Mouse (Mus musculus) left cerebral cortex, adult 9 months (tissue): Measurements from ENCODE around the gene Rab3ip.

Source experiments
- DNase-seq, 2 experiments: peaks; one replicate each; pipeline ENCODE4 v3.0.0; 2022; ENCODE audit warnings: low spot score in 2 of 2

Gene Rab3ip

DNA sequence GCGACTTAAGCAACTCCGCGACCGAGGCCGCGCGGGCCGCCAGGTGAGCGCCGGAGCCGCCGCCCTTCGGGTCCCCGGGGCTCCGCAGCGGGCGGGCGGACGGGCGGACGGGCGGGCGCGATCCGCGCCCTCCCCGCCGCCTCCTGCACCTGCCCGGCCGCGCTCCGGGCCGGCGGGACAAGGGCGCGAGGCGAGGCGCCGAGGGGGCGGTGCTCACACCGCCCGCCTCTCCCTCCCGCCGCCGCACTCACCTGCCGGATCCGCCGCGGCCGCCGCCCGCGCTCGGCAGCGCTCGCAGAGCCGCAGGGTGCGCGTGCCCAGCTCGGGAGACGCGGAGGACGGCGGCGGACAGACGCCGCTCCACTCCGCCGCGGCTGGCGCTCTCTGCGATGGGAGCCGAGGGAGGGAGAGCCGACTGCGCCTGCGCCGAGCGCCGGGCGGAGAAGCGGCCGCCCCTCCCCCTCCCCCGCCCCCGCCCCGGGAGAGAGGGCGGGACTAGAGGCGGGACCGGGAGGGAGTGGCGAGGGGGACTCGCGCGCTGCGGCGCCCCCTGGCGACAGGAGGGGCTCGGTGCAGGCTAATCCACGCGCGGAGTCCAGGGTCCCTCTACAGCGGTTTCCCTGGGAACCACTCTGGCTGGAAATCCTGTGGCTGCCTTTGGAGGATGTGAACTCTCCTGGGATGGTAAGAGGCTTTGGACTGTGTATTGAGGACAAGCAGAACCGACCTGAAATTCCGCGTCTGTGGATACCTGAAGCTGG, at the start of gene Rab3ip:
TSS of gene Rab3ip (minus strand) at position 761 of the 761 bp plus-strand sequence.
- peak; percentile 73 to 90 for DNase-seq

DNA sequence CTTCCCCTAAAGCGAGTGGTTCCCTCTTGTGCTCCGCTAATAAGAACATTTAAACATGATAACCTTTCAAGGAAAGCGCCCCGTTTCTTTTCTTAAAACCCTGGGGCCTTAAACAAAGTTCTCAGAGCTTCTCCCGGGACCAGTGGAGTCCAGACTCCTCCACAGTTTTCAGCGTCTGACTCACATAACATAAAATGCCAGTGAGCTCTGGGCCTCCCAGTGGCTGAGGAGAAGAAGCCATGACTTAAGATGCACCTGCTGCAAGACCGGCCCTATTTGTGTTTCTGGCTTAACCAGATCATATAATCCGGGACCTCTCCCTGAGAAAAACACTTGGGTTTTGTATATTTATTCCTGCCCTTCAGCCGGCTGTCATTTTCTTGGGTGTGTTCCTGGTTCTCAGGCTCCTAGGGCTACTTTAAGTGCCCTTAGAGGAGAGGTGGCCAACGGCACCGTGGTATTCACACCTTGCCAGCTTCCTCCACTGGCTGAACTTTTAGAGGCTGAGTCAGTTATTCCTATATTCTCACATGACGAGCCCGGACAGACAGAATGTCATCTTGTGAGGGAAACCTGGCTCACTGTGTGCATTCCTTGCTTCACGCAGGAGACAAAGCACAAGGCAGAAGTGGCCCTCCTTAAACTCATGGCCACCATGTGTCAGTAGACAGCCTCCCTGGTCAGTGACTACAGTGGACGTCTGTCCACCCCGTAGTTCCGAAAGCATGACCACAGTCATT, 48.3 kb upstream of the Rab3ip start:
- DNase-seq = no peak

DNA sequence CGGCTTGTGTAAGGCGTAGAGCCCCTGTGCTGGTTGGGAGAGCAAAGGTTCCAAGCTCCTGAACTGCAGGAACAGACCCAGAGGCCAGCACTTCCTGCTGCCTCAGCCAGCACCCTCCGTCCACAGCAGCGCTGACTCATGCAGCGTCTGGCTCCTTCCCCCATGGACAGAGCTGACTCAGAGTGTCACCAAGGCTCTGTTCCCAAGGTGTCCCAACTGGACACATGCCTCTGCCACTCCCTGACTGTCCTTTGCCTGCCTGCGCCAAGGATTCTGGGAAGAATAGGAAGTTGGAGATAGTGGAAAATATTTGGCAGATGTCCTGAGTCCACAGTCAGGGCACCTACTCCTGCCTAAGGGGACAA, 45.6 kb upstream of the Rab3ip start:
- DNase-seq = no peak

DNA sequence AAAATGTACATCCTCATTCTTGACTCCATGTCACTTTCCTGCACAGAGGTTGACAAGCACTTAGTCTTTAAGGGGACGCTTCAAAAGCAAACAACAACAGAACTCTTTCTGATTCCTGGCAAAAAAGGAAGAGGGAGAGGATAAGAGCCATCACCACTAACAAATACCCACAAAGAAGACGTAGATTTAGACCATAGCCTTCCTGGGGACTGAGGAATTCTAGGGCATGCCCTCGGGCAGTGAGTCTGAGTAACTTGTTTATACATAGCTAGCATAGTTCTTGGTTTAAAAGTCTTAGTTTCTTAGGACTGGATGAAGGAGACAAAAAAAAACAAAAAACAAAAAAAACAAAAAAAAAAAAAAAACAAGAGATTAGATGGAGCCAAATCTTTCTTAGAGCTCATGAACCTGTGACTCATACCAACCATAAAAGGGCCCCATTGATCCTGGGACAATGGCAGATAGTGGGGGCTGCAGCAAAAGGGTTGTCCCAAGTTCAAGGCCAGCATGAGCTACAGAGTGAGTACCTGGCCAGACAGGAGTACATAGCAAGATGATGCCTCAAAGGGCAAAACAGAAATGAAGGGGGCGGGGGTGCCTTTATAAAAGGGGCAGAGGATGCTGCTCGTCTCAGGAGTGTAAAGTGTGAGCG, 45.1 kb upstream of the Rab3ip start:
- no peak for DNase-seq

DNA sequence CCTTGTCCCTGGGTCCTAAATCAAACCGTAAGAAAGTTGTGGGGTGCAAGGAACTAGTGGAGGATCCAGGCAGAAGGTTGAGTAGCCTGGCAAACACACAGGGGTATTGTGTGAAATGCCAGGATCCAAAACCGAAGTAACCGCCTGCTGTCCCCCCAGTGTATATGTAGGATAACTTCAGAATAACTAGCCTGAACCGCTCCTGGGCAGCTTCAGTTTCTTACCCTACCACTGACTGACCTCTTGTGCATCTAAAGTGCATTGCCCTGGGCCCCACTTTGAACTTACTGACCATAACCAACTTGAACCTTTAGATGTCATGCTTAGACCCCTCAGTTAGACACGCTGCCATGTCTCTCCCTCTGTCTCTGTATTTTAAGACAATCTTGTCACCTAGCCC, 44.6 kb upstream of the Rab3ip start:
- DNase-seq = no peak

DNA sequence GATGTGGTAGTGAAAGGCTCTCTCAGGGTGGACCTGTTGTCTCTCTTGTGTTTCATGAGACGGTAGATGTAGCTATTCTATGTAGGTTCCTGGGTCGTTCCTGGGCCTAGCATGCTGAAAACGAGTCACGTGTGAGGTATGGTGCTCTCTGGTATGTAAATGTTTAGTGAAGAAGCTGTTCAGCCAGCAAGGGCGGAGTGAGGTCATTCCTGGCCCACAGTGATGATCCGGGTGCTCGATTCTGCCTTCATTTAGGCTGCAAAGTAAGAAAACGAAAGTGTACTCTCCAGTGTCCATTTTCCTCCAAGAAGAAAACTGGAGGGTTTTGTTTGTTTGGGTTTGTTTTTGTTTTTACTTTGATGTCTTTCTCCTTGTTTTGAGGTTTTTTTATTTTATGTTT, 43.4 kb upstream of the Rab3ip start:
- DNase-seq = no peak

DNA sequence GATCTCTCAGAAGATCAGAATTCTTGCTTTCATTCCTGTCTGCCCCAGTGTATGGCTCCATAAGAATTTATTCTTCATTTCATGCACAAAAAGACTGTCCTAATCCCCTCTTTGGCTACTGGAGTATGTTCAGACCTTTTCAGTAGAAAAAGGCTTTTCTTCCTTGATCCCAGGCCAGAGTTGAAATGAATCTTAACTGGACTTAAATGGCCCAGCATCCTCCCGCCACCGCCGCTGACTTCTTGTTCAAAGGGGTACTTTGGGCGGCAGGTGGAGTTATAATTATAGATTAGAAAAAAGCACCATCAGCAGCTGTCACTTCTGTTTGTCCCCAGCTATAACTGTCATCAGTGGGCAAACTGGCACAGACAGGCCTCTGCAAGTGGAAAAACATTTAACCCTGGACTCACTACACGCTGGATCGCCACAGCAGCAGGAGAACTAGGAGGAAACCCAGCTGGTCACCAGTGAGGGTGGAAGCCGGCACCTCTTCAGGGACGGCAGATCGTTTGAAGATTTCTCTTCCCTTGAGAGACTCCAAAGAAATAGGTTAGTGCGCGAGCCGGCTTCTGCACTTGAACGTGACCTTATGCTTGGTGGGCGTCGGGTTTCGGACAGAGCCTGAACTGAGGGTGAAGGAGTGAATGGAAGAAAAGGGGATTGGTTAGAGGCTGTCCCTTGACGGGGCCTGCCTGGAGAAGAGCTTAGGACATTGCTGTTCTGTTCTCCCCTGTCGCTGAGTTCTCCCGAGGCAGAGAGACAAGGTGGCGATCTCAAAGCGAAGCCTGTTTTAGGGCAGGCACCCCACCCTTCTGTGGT, 35.9 kb upstream of the Rab3ip start, which contains the start of gene Best3:
TSS of gene Best3 (plus strand) at position 51 of the 819 bp plus-strand sequence.
- no peak for DNase-seq

DNA sequence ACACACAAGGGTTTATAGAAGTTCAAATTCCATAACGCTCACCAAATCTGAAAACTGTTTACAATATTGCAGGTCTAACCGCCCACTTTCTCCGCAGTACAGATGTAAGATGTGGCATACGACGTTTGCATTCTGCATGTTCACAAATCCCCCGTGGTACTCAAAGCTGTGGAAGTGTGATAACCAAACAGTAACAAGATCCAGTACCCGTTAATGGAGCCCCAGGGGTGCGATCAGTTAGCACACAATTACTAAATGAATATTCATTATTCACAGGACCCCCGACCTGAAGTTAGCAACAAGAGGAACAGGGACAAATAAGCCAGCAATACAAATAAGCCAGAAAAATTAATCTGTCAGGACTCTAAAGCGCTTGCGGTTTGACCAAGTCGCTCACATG, 34.3 kb upstream of the Rab3ip start:
- no peak for DNase-seq

DNA sequence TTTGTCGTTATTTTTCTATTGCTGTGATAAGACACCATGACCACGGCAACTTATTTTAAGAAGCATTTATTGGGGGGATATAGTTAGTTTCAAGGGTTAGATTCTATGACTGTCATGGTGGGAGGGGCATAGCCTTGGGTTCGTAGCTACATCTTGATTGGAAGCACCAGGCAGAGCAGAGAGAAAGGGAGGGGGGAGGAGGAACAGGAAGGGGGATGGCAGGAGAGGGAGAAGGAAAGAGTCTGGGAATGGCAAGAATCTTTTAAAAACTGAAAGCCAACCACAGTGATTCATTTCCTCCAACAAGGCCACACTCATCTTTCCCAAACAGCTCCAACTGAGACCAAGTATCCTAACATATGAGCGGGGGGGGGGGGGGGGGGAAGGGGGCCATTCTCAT, 32.0 kb upstream of the Rab3ip start:
- DNase-seq = no peak

DNA sequence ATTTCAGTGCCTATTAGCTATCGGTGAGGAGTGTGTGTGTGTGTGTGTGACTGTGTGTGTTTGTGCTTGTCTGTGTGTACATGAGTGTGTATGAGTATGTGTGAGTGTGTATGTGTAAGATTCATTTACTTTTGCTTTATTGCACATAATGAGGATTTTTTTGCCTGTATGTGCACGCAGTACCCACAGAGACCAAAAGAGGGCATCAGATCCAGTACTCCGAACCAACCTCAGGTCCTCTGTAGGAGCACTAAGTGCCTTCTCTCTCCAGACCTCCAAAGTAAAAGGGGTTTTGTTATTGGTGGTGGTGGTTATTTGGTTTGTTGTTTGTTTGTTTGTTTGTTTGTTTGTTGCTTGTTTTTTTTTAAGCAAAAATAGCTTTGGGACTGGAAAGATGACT, 30.3 kb upstream of the Rab3ip start:
- DNase-seq = no peak

DNA sequence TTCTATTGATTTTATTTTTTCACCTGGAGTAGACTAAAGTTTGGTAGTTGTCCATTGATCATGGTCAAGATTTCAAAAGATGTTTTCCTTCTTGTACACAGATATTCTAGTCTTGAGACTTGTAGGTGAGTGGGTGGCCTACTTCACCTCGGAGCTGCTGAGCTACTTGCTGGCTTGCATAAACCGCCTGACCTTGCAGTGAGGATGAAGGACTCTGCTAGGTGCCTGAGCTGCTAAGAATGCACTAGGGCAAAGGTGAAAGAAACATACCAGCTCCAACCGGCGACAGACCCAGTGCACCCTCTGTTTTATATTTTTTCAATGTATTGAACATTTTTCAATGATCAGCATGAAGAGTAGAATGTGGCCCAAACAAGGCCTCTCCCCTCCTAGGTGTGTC, 29.7 kb upstream of the Rab3ip start:
- no peak for DNase-seq

DNA sequence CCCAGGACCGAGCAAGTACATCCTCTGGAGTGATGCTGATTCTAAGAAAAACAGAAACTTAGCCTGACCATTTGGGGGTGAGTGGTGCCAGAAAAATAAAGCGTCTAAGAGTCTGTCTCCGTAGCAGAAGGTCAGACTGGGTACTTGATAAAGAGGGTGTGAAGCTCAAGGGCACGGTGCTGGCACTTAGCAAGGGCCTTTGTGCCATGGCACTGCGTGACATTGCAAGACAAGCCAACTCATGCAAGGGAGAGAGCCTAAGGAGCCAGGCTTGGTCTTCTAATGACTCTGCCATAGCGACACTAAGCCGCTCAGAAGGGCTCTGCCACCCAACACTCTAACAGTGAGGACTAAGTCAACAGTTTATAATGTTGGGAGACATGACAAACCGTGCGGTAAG, 28.3 kb upstream of the Rab3ip start:
- no peak for DNase-seq

DNA sequence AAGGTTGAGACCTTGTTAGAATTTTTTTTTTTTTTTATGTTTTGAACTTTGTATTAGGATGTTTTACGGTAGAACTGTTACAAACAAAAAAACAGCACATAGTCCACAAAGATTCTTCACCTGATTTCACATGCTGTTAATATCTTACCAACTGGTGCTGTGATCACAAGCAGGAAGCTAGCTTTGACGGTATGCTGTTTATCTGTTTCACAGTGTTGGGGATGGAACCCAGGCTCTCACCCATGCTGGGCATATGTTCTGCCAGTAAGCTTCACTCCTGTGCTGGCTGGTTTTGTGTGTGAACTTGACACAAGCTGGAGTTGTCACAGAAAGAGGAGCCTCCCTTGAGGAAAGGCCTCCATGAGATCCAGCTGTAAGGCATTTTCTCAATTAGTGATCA, 27.3 kb upstream of the Rab3ip start:
- DNase-seq = no peak

DNA sequence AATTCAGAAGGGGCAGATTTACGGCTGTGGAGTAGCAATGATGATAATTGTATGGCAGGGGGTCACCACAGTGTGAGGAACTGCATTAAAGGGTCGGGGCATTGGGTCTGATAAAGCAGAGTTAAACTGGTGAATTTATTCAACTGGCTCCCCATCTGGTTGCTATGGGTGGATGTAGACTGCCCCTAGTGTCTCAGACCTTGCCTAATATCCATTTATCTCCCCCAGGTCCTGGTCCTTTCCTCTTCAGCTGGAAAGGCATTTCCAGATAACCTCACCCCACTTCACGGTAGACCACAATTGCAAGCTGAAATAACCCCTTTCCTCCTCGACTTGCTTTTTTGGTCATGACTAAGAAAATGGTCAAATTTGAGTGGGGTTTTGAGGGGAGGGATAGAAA, 26.9 kb upstream of the Rab3ip start:
- no peak for DNase-seq

DNA sequence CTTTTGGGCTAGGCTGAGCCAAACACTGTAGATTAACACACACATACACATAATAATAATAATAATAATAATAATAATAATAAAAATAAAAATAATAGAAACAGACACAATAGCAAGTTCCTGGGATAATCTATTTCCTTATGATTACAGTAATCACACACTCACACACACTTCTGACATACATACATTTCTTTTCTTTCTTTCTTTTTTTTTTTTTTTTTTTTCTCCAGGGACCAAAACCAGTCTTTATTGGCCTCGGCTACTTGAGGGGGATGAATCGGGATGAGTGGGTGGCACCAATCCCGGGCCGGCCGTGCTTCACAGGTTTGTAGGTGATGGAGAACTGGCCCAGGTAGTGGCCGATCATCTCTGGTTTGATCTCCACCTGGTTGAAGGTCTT, 21.9 kb upstream of the Rab3ip start, which contains the start of gene Gm10271:
TSS of gene Gm10271 (minus strand) at position 101 of the 400 bp plus-strand sequence.
- DNase-seq = no peak

DNA sequence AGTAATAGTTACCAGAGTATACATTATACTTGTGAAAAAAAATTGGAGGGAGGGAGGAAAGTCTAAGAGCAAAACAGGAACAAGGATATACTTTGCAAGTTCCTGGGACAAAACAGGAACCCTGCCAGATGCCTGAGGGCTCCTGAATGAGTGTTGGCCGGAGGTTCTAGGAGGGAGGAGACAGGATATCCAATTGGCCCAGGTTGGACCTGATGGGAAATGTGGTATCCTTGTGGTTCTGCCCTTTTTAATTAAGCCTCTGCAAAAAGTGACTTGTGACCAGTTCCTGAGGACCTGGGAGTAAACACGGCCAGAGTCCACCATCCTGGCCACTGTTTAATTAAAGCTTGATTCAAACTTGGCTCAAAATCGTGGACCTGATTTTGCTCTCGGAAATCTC, 18.2 kb upstream of the Rab3ip start:
- no peak for DNase-seq

DNA sequence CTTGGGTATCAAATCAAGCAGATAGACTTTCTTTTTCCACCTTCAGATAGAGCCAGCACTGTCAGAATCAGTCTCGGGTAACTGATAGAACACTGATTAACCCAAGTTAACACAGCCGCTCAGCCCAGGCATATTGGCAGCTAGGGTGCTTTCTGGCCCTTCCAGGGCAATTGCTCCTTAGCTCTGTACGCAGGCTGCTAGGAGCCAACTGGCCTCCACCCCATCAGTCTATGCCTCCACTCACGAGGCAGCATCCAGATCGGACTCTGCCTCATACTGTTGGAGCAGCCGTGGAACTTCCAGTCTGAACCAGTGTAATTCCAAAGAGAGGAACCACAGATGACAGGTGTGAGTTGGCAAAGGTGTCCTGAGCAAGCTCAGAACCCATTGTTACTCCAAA, 15.5 kb upstream of the Rab3ip start:
- DNase-seq = no peak

DNA sequence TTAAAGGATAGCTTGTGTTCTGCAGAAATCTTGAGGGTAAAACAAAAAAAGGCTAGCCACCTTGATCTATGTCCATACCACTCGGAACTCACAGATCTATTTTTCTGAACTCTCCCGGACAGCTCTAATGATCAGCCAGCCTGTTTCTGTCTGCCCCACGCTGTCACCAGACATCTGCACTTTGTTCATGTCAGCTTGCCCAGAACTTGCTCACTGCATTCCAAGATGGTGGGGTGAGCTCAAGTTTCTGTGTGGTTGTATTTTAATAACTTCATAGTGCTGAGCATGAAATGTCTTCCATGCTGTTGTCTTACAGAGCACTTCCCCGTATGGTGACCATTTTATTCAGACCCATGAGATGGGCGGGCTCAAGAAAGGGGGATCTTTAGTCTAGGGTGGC, 14.7 kb upstream of the Rab3ip start:
- DNase-seq = no peak

DNA sequence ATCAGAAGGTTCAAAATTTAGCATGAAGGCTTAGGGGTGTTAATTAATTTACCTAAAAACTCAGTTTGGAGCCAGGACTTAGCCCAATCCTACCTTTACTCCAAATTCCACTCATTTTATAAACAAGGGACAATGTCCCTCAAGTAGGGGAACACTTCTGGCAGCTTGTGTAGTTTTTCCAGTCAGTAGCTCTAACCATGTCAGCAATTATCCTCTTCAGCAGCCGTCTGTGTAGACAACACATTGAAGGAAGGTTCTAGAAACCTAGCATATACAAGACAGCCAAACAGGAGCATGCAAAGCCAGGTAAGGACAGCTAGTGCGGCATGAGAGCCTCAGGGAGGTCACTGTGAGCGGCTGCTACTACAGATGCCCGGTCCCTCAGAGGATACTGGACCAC, 14.0 kb upstream of the Rab3ip start:
- DNase-seq = no peak

DNA sequence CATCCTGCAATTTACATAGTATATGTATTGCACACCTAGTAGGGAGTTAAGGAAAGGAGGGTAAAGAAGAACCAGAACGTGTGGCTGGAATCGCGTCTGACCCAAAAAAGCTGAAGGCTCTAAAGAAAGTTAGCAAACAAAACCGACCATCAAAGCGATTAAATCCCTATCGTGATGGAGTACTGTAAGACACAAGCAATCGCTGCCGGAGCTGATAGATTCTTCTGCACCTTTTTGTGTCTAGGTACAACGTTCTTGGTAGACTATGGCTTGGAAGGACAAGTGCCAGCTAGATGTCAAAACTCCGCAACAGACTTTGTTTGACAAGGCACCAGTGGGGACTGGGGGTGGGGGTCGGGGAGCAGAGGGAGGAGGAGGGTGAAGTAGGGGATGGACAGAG, 13.5 kb upstream of the Rab3ip start:
- DNase-seq = no peak

DNA sequence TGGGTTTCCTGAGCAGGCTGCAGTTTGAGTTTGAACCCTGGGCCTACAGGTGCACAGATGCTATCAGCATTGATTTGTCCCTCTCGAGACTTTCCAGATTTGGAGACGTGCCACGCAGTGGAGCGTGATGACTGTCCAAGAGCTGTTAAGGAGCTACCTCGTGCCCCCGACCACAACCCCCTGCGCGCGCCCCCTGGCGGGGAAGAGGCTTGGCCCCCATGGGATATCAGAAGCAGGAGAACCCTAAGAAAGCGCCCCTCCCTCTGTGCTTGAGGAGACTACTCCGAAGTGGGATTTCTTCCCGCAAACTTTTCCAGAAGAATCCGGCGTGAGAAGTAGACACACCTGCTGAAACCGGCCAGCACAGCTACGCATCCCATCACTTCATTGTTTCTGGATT, 12.2 kb upstream of the Rab3ip start:
- DNase-seq = no peak

DNA sequence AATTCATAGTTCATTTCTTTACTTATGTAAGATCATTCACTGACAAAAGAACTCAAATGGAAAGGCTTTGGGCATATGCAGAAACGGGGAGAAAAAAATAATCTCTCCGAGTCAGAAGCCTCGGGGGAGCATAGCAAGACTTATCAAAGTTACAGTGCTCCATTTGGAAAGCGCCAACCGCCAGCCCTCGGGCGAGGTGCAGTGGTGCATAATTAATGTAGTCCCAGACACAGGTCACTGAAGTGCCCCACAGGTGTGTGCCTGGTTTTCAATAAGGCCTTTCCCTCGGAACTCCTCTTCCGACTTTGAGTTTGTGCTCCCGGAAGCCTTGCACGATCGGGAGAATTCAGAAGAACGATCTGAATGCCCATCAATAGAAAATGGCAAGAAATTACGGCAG, 11.6 kb upstream of the Rab3ip start:
- DNase-seq = no peak
